Mouse (Mus musculus) limb, embryonic 11.5 days (tissue): ENCODE measurements around the gene Tbc1d30. TPM values are rescaled to one million over a fixed set of nuclear protein-coding genes. Genes with fewer than 3 reads are reported as not detected.
A peak's percentile ranks its signal among the peaks of the same experiment; 100 is the strongest.

Source experiments
- ATAC-seq: fragments of 200-750 bp; cut with Nextera tagmentation; 2 replicates; pipeline ENCODE4 v1.8.0; 2017; ENCODE audit warnings: low read depth; ENCODE audit not compliant: insufficient number of reproducible peaks, low FRiP score, low TSS enrichment
- DNase-seq: peaks from one replicate; pipeline ENCODE4 v3.0.0-alpha.2; 2015; ENCODE audit warnings: low spot score
- H3K27ac ChIP-seq: fragments of 300-500 bp; sonication (generic); replicated peaks from 2 replicates; pipeline ENCODE4 v1.5.1; 2014; ENCODE audit warnings: low read depth, mild to moderate bottlenecking, low read length
- H3K27me3 ChIP-seq: fragments of 300-500 bp; sonication (generic); 2 replicates; pipeline ENCODE4 v1.6.1; 2014; ENCODE audit warnings: mild to moderate bottlenecking, low read length, mixed read lengths; ENCODE audit not compliant: control insufficient read depth, insufficient read depth
- H3K36me3 ChIP-seq: fragments of 300-500 bp; sonication (generic); 2 replicates; pipeline ENCODE4 v1.6.1; 2014; ENCODE audit warnings: mild to moderate bottlenecking, low read length, moderate library complexity, mixed read lengths; ENCODE audit not compliant: control insufficient read depth, insufficient read depth
- H3K4me1 ChIP-seq: fragments of 300-500 bp; sonication (generic); 2 replicates; pipeline ENCODE4 v1.6.1; 2014; ENCODE audit warnings: low read length, mixed read lengths; ENCODE audit not compliant: control insufficient read depth, insufficient read depth
- H3K4me2 ChIP-seq: fragments of 300-500 bp; sonication (generic); 2 replicates; pipeline ENCODE4 v1.6.1; 2014; ENCODE audit warnings: low read depth, mild to moderate bottlenecking, moderate library complexity; ENCODE audit not compliant: severe bottlenecking
- H3K4me3 ChIP-seq: fragments of 300-500 bp; sonication (generic); 2 replicates; pipeline ENCODE4 v1.5.1; 2014; ENCODE audit warnings: low read depth, low read length
- H3K9ac ChIP-seq: fragments of 300-500 bp; sonication (generic); 2 replicates; pipeline ENCODE4 v1.6.1; 2014; ENCODE audit warnings: mild to moderate bottlenecking, low read length
- H3K9me3 ChIP-seq: fragments of 300-500 bp; sonication (generic); 2 replicates; pipeline ENCODE4 v1.6.1; 2016; ENCODE audit warnings: low read length; ENCODE audit not compliant: control insufficient read depth
- WGBS: fragments of 180-500 bp; shearing (Covaris S2); extraction: QIAGEN DNeasy Blood & Tissue Kit; methylation state at CpG from one replicate; pipeline ENCODE4 v1.1.7; 2014; 5-methylcytosine and 5-hydroxymethylcytosine counted together
- polyA plus RNA-seq: library from polyadenylated mRNA; unstranded; fragments of >200 nt; fragmentation: Nextera tagmentation; extraction: Ambion mirVana; gene quantifications from 2 replicates; pipeline ENCODE4 v1.2.1, GENCODE M21; 2014

Gene Tbc1d30
- polyA plus RNA-seq, 1 experiment from 2014 or later, result 0.45 TPM

DNA sequence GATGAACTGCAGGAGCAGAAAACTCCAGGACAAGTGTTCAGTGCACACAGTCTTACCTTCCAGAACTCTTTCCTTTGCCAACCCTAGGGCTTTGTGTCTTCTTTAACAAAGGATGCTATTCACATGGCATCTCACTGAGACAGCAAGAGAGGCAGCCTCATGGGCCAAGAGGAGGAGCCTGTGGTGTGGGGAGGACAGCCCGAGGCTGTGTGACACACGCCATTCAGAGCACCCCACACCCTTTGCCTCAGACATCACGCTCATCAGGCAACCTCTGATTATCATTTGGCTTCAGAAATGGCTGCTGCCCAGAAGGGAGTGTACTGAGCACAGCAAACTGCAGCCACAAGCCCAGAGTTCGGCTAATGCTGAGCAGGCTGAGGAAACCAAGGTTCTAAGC, 36.9 kb downstream of the Tbc1d30 start:
- no peaks in the 10 kb centered on the region for H3K36me3 ChIP-seq
- H3K4me1 ChIP-seq, result peaks cover 11% of the 10 kb centered on the region
- H3K9ac ChIP-seq, result no peak overlapping the region
- H3K4me3 ChIP-seq, result no peak overlapping the region
- peaks cover 43% of the 10 kb centered on the region for H3K27me3 ChIP-seq
- ATAC-seq (no peak), DNase-seq (no peak)
- no peaks in the 10 kb centered on the region for H3K9me3 ChIP-seq
- H3K27ac ChIP-seq, result no peak overlapping the region
- no peak overlapping the region for H3K4me2 ChIP-seq
- 59% methylated on average over 4 of the region's 4 CpGs for WGBS

DNA sequence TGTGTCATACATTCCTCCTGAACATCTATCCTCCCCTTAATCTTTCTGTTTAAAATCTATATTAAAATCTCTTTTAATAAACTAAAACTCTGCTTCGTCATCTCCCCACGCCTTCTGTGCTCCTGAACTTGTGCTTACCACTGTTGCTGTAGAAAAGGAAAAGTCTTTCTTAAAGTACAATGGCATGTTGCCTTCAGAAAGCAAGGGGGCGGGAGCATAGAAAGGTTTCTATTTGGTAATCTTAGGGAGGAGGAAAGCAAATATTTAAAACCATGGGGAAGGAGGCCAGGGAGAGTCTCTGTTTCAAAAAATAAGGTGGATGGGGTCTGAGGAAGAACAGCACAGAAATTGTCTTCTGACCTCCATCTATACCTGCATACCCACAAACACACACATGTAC, 38.0 kb downstream of the Tbc1d30 start:
- no peak overlapping the region for H3K4me2 ChIP-seq
- WGBS, result 90% methylated on average over 3 of the region's 3 CpGs
- H3K9me3 ChIP-seq, result no peaks in the 10 kb centered on the region
- DNase-seq (no peak), ATAC-seq (no peak)
- H3K27me3 ChIP-seq, result peaks cover 48% of the 10 kb centered on the region
- H3K4me1 ChIP-seq, result peaks cover 11% of the 10 kb centered on the region
- H3K4me3 ChIP-seq, result no peak overlapping the region
- no peaks in the 10 kb centered on the region for H3K36me3 ChIP-seq
- no peak overlapping the region for H3K9ac ChIP-seq
- no peak overlapping the region for H3K27ac ChIP-seq

DNA sequence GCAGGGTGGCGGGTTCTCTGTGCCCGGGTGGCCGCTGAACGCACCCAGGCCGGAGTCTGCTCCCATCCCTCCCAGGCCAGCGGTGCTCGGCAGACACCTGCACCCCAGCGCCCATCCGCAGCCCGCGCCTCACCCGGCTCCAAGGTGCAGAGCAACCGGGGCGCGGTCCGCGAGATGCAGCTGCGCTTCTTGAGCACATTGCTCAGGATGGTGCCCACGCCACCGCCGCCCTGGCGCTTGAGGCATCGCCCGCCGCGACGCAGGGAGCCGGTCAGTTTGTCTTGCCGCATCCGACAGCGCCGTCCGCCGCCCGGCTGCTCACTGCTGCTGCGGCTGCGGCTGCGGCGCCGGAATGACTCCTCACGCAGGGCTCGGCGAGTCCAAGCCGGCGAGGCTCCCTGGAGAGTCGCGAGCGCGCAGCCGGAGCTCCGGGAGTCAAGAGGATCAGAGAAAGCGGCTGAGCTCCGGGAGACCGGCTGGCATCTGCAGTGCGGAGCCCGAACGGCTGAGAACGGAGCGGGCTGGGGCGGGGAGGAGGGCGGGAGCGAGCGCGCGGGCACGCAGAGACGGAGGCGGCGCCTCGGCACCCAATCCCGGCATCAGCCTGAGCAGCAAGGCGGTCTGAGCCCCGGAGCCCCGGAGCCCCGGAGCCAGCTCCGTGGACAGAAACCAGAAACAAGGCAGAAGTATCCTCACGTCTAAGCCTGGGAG, 40.4 kb downstream of the Tbc1d30 start:
- DNase-seq (peak; percentile 73), ATAC-seq (peak; percentile 65)
- H3K27me3 ChIP-seq, result peaks cover 48% of the 10 kb centered on the region
- H3K4me3 ChIP-seq, result peak overlapping the region; percentile 59
- H3K9me3 ChIP-seq, result no peaks in the 10 kb centered on the region
- H3K4me1 ChIP-seq, result peaks cover 11% of the 10 kb centered on the region
- no peaks in the 10 kb centered on the region for H3K36me3 ChIP-seq
- H3K9ac ChIP-seq, result peak overlapping the region; percentile 32
- WGBS, result under 1% methylated on average over 77 of the region's 77 CpGs
- no peak overlapping the region for H3K27ac ChIP-seq
- H3K4me2 ChIP-seq, result peak overlapping the region; percentile 89

DNA sequence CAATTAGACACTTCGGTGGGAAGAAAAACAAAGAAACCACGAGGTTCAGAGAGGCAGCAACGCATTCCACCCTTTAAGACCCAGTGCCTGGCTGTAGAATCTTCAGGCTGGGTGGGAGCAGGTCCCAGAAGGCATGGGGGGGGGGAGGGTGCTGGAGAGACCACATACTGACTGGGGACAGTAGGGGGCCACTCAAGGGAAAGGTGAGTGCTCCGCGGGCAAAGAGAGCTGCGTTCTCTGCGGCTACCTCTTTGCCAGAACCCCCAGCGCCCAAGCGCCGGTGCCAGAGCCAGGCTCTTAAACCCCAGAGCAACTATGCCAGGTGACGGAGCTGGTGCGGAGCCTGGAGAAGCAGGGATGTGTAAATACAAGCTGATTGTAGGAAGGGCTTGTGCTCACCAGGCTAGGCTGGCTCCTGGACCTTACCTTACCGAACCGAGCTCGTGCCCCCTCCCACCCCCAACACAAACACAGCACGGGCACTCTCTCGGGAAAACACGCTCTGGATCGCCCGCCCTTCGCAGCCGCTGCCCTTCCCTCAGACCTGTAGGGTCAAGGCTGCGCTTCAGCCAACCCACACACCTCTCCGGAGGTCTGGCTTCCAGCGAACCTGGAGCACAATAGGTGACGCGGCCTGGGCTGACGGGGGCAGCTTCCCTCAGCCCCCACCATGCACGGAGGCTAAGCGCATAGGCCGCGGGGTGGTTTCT, 41.1 kb downstream of the Tbc1d30 start:
- Histone ChIP-seq H3K9ac (no peak overlapping the region), H3K4me3 (peak overlapping the region; percentile 59), H3K4me1 (peaks cover 11% of the 10 kb centered on the region), H3K27ac (no peak overlapping the region), H3K4me2 (peak overlapping the region; percentile 89), H3K9me3 (no peaks in the 10 kb centered on the region), H3K27me3 (peaks cover 46% of the 10 kb centered on the region), H3K36me3 (no peaks in the 10 kb centered on the region)
- WGBS, result 2% methylated on average over 32 of the region's 32 CpGs
- DNase-seq, result peak; percentile 42
- ATAC-seq, result no peak

DNA sequence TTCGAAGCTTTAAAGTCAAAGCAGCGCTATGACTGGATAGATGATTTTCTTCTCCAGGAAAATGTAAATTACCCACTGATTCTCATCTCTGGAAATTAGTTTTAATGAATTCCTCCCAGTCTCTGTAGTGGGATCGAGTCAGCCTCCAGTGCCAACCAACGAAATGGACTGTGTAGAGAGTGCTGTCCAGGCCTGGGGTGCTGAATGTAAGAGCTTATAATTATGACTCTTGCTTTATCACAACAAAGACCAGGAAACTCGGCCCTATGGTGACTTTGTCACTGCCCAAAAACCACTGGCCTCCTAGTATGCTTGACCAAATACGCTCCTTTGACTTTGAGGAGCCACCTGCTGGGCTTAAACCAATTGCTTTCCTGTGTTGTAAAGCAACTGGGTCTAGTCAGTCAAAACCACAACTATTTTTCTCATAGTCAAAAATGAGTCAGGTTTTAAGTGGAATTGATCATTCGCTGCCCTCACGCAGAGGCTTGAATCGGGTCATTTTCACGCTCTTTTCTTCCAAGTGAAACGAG, 41.9 kb downstream of the Tbc1d30 start:
- Histone ChIP-seq H3K4me3 (no peak overlapping the region), H3K36me3 (no peaks in the 10 kb centered on the region), H3K4me2 (no peak overlapping the region; the same call in 1 of the 2 replicates), H3K4me1 (peaks cover 11% of the 10 kb centered on the region), H3K27me3 (peaks cover 41% of the 10 kb centered on the region), H3K27ac (no peak overlapping the region), H3K9ac (no peak overlapping the region), H3K9me3 (no peaks in the 10 kb centered on the region)
- DNase-seq (peak; percentile 66), ATAC-seq (no peak)
- WGBS, result 24% methylated on average over 11 of the region's 11 CpGs

DNA sequence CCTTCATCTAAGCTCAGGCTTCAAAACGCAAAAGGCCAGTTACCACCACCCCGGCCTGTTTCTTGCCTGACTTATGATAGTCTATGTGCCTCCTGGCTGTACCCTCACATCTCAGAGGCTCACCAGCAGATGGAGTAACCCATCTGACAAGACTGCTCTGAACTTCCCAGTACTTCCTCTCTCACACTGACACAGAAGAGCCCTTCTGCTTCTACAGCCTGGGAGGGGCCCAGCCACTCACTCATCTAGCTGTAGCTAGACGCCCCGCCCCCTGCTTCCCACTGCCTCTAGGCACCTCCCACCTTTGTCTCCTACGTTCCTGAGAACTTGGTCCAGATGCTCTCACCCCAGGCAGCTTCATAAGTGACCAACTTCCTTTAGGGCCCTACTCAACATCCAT, 45.6 kb downstream of the Tbc1d30 start:
- no peak for ATAC-seq

DNA sequence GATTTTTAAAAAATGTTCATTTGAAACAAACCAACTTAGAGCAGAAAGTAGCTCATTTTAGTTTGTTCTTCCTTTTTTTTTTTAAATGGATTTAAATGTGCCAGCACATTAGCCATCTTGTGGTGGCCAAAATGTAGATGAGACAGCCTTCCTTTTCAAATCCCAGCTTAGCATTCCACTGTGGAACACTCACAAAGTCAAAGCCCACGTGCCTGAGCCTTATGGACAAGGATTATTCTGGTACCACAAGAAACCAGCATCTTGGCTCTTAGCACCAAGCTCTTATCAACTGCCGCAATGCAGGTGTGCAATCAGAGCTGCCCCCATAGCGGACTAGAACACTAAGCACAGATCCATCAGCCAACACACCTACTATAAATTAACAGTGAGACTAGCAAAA, 47.5 kb downstream of the Tbc1d30 start:
- H3K27ac ChIP-seq, result no peak overlapping the region
- no peak overlapping the region for H3K9ac ChIP-seq
- no peaks in the 10 kb centered on the region for H3K9me3 ChIP-seq
- H3K4me2 ChIP-seq, result no peak overlapping the region
- DNase-seq (no peak), ATAC-seq (no peak)
- WGBS, result 81% methylated on average over 3 of the region's 3 CpGs
- no peak overlapping the region for H3K4me3 ChIP-seq
- no peaks in the 10 kb centered on the region for H3K27me3 ChIP-seq
- H3K36me3 ChIP-seq, result no peaks in the 10 kb centered on the region
- H3K4me1 ChIP-seq, result no peaks in the 10 kb centered on the region

More for the DNA sequence above, 45.6 kb downstream of the Tbc1d30 start:
- no peak overlapping the region for H3K27ac ChIP-seq
- DNase-seq, result no peak
- H3K27me3 ChIP-seq, result peaks cover 17% of the 10 kb centered on the region
- no peak overlapping the region for H3K9ac ChIP-seq
- H3K4me3 ChIP-seq, result no peak overlapping the region
- H3K4me2 ChIP-seq, result no peak overlapping the region
- WGBS, result 26% methylated on average over 5 of the region's 5 CpGs
- H3K36me3 ChIP-seq, result no peaks in the 10 kb centered on the region
- peaks cover 9% of the 10 kb centered on the region for H3K4me1 ChIP-seq
- no peaks in the 10 kb centered on the region for H3K9me3 ChIP-seq

DNA sequence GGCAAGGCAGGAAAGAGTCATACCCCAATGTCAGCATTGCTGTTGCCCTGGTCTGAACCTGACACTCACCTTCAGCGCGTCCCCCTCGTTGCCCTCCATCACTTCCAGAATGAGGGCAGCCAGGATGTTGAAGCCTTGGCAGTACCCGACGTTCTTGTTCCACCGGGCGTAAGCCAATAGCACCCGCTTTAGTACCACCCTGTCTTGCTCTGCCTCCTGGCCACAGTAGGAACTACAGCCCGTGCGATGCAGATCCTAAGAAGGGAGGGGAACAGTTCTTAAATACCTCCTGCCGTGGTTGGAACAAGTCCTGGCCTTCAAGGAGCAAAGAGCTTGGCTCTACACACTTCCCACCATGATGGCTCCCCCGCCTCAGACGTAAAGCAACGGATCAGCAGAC, 49.2 kb downstream of the Tbc1d30 start:
- Histone ChIP-seq H3K27me3 (no peaks in the 10 kb centered on the region), H3K4me2 (no peak overlapping the region), H3K9ac (no peak overlapping the region), H3K4me3 (no peak overlapping the region), H3K36me3 (no peaks in the 10 kb centered on the region), H3K4me1 (0 out of 2 replicates have a peak, but pooled peaks cover 7% of the 10 kb centered on the region), H3K27ac (no peak overlapping the region), H3K9me3 (no peaks in the 10 kb centered on the region)
- WGBS, result 75% methylated on average over 14 of the region's 14 CpGs
- ATAC-seq (no peak), DNase-seq (no peak)
